Mouse (Mus musculus) spleen, postnatal 10 days (tissue): Measurements from ENCODE around the gene Selenof.
"Not testable (repeated sequence)": the region's sequence is repeated elsewhere in the genome, so short reads cannot be mapped to it uniquely, and the experiment has no call there.

Experiments
- DNase-seq, 2 experiments: peaks; one replicate each; pipeline ENCODE4 v3.0.0; 2021 to 2022; ENCODE audit warnings: low spot score in 2 of 2

Selenof gene

DNA sequence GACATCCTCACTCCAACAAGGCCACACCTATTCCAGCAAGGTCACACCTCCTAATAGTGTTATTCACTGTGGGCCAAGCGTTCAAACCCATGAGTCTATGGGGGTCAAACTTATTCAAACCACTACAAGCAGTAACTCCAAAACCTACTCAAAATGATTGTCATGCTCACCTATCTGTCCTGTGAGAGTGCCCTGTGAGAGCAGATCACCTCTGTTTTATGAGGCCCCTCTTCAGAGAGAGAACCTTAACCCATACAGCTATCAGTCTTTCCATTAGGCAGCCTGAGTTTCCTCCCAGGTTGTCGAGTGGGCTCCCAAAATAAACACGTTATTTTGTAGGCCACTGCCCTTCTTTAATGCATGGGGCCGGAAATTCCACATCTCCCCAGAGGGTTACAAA lies 32.3 kb downstream of the Selenof start:
- no peak for DNase-seq

DNA sequence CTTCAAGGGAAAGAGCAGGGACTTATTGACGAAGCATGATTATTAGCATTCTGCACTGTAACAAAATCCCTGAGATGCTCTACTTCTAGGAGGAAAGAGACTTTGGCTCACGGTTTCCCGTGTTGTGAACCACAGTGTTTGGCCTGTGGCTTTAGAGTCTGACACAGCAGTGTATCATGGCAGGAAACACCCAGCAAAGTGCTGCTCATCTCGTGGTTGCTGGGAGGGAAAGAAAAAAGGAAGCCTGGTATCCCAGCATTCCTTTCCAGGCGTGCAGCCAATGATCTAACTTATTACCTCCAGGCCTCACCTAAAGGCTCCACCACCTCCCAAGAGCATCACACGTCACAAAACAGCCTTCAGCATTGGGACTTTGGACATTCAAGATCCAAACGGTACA lies 32.7 kb downstream of the Selenof start:
- DNase-seq = no peak

DNA sequence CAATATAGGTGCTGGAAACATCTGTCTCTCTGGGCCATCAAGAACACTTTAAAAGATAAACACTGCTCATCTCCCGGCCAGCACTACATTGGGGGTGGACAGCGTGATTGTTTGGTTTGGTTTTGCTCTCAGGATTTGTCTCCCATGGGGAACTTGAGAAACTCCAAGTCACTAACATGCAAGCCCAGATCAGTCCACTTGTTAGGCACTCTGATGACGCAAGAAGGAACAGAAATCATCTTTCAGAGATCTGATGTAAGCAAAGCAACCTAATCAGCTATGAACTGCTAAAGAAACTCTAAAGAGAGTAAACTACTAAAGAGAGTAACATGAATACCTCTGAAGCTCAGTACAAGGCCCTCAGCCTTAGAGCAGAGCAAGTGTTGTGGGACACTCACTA lies 33.5 kb downstream of the Selenof start:
- DNase-seq = no peak

DNA sequence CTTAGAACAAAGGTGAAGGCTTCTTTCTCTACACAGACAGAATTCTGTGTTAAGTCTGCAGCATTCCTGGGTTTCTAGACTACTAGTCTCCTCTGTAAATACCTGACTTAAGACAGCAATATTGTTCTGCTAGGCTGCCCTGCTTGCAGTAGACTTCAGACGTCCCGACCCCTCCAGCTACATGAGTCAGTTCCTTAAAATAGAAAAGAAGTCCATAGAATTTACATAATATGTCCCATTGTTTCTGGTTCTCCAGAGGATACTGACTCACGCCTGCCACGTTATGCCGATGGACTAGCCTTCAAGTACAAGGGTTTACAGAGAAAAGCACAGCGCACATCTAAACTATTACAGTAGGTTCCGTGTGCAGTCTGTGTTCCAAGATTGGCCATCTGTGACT lies 34.1 kb downstream of the Selenof start:
- DNase-seq = no peak

DNA sequence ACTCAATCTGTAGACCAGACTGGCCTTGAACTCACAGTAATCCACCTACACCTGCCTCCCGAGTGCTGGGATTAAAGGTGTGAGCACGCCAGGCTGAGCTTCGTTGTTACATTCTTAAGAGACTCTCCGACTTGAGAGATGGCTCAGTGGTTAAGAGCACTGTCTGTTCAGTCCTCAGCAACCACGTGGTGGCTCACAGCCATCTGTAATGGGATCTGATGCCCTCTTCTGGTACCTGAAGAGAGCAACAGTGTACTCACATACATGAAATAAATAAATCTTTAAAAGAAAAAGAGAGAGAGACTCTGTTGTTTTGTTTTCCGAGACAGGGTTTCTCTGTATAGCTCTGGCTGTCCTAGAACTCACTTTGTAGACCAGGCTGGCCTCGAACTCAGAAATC lies 35.7 kb downstream of the Selenof start:
- DNase-seq = not testable (repeated sequence)

DNA sequence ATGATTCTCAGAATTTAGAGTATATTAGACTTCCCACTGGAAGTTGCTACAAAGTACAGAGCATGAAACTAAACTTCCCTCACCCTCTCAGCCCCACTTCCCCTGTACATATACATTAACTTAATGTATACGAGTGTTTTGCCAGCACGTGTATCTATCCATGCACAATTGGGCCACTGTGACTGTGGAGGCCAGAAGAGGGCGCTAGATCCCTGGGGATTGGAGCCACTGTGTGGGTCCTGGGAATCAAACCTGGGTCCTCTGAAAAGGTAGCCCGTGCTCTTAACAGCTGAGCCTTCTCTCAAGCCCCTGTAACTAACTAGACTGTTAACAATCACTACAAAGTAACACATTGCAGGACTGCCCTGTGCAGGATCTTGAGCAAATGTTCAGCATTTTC lies 36.3 kb downstream of the Selenof start:
- DNase-seq = peak in 1 of 2 experiments; percentile 58

DNA sequence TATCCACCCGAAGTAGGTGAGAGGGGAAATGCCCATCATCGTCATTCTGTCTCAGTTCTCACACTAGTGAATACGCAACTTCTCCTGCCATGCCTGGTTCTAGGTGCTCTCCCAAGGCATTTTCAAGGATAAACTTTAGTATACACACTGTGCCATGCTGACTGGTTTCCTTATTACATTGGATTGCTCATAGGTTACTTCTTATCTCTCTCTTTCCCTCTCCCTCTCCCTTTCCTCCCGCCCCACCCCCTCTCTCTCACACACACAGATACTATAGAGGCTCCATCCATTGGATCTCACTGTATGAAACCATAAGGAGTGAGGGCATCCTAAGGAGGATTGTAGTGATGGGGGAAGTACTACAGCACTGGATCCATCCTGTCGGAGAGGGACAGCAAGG lies 38.0 kb downstream of the Selenof start:
- DNase-seq = no peak

DNA sequence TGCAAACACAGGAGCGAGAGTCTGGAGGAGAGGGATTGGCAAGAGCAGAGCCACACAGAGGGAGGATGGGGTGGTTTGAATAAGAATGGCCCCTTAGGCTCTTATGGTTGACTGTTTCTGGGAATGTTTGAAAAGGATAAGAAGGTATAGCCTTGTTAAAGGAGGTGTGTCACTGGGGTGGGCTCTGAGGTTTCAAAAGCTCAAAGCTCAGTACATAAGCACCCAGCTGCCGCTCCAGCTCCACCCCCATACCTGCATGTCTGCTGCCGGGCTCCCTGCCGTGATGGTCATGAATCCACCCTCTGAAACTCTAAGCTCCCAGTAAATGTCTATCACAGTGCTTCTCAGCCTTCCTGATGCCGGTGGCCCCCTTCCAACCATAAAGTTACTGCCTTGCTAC lies 40.7 kb downstream of the Selenof start:
- no peak for DNase-seq

DNA sequence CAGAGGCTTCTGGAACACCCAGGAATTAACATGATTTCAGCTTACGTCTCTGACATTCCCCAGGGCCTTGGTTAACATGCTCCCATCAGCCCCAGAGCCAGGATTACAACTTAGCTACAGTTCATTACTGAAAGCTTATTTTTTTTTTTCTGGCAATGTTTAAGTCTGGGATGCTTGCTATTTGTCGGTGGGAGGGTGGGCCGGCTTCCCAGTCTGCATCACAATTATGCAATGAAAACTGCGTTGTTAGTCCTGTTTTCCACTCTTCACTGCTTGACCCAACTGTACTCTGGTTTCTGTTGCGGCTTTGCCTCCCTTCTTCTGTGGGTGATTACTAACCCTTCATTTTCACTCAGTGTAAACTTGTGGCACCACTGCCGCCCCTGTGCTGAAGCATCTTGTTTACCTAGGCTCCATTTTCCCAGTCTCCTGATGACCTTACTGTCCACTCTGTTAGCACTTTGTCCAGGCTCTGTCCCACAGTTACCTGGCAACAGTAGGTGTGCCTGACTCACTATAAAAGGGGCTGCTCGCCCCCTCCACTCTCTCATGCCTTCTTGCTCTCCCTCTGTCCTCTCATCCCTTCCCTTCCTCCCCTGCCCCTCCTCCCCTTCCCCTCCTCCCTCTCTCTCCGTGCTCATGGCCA lies 41.6 kb downstream of the Selenof start:
- DNase-seq = no peak

DNA sequence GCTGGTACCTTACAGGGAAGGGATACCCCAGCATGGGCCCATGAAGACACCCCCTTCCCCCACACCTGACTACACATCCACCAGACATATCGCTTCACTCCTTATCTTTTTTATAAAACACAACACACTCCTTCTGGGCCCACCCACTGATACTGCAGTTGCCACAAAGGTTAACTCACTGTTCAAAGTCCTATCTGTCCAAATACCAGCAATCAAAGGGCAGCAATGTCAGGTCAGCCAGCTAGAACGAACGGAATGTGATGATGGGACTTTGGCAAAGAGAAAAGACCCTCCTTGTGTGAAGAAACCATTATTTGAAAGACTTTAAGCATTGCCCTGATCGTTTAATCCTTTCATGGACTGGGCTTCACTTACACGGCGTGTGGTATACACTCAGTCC lies 42.3 kb downstream of the Selenof start:
- DNase-seq = no peak

DNA sequence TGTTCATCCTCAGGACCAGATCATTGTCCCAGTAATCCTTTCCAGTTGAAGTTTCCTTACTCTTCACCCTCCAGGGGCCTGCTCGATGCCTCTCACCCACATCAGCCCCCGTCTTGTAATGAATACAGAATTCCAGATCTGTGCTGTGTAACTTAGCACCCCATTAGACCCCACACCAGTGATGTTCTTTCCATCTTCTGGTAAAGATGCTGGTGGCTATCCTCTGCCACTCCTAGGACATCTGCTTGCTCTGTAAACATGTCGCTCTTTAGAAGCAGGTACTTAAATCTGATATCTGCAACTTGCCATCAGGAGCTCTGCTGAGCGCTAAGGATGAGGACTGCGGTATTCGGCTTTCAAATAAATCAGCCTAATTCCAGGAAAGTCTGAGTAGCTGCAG lies 44.2 kb downstream of the Selenof start:
- DNase-seq = no peak

DNA sequence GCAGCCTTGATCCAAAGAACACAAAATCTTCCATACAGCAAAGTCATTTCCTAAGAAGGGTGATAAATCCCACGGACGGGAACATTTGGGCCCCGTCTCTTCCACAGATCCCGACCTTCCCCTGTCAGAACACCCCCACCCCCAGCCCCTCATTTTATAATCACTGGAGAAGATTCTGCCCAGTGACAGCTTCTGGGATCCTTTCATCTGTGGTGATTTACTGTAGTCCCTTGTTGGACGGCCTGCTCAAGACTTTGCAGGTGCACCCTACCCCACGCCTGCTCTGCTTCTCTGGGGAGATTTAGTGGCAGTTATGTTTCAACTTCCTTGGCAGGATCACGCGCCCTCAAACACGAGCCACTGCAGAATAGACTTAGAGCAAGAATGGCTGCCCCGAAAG lies 44.6 kb downstream of the Selenof start:
- DNase-seq = no peak

DNA sequence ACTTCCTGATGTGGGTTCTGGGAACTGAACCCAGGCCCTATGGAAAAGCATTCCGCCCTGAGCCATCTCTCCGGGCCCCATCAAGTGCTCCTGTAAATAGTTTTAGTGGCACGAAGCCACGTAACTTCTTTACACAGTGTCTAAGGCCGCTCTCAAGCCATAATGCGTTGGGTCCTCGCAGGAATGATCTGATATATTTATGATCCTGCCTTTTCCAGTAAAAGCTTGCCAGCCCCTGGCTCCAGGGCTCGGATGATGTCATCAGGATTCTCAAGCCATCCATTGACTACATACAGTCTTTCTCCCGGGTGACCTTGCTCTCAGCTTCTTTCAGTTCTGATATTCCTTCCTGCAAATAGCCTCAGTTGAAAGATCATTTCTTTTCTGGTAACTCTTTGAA lies 45.4 kb downstream of the Selenof start:
- DNase-seq = no peak

DNA sequence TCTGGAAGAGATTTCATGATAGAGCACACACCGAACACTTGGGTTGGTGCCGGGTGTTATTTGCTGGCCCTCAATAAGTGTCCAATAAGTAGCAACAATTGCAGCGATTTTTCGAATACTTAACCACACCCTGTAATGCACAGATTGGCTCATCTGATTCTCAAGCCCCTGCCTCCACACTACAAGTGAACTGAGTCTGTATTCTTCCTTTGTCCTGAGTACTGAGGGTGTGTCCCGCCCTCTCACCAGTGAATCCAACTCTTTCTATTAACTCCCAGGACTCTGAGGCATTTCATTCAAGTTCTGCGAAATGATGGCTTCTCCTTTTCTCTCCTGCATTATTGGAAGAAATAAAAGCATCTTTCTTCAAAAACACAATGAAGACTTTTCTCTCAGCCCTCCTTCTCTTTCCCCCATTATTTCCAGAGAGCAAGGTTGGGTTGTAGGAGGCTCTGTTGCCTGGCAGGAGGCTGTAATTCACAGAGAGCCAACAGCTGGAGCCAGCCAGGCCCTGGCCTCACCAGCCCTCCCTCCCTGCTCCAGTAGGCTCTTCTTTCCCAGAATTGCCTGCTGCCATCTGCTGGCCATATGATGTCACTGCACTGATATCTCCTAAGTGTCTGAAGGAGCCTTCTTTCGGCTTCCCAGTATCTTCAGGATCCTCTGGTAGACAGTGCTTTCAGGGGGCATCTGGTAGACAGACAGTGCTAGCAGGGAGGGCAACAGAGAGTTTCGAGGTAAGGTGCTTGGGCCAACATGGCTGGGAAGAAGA lies 46.7 kb downstream of the Selenof start:
- DNase-seq = peak; percentile 78 to 87

DNA sequence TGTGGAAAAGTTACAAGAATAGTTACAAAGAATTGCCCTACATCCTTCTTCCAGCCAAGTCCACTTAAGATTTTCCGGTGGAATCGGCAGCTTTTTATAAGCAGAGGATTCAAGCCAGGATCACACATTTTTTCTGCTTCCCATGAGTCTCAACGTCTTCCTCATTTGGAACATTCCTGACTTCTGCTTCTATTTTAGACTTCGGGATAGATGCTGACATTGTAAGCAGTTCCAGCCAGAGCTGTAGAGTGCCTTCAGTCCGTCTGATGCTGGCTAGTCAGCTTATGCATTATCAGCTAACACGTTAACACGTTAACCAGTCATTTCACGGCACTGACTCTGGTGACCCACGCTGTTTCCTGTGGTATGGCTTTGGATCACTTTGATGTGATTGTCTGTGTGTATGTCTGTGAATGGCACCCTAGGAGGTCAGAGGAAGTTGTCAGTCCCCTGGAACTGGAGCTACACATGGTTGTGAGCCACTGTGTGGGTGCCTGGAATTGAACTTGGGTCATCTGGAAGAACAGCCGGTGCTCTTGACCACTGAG lies 47.6 kb downstream of the Selenof start:
- no peak for DNase-seq

DNA sequence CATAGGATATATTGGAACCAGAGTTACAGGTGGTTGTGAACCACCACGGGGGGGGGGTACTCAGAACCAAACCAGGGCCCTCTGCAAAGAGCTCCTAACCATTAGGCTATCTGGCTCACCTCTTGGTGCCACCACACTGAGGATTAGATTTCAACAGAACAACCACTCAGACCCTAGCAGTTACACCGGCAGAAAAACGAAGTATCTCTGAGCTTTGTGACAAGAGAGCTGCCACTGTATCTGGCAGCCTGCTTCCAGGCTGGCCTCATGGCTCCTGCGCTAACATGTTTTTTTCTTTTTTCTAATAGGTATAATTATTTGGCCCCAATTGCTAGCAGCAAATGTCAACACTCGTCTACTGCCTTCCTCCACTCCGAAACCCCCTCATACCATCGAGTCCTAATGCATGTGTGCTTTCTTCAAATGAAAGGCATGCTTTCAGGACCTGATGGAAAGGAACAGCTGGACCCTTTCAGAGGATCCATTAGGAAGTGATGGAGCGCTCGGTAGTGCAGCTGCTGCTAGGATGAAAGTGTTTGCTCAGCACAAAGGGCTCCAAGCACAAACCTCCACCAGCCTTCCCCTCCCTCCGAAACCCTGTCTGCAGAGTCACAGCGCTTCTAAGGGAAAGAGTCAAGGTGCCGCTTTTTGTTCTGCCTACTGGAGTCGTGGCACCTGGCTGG lies 53.0 kb downstream of the Selenof start:
- no peak for DNase-seq

DNA sequence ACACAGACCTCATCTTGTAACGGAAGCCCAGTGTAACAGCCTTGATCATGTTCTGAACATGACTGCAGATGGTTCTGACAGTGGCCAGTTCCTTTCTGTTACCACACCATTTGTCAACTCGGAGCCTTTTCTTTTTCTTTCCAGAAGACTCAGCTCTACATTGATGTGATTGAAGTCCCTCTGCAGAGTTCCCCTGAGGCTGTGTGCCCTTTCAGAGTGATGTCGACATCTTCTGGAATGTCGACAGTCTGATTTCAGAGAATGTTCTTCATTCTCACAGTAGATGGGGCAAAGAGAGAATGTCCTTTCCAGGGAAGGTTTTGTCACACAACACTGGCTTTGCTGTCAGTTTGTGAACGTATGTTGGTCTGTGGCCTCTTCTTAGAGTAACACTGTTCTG lies 55.6 kb downstream of the Selenof start:
- no peak for DNase-seq

DNA sequence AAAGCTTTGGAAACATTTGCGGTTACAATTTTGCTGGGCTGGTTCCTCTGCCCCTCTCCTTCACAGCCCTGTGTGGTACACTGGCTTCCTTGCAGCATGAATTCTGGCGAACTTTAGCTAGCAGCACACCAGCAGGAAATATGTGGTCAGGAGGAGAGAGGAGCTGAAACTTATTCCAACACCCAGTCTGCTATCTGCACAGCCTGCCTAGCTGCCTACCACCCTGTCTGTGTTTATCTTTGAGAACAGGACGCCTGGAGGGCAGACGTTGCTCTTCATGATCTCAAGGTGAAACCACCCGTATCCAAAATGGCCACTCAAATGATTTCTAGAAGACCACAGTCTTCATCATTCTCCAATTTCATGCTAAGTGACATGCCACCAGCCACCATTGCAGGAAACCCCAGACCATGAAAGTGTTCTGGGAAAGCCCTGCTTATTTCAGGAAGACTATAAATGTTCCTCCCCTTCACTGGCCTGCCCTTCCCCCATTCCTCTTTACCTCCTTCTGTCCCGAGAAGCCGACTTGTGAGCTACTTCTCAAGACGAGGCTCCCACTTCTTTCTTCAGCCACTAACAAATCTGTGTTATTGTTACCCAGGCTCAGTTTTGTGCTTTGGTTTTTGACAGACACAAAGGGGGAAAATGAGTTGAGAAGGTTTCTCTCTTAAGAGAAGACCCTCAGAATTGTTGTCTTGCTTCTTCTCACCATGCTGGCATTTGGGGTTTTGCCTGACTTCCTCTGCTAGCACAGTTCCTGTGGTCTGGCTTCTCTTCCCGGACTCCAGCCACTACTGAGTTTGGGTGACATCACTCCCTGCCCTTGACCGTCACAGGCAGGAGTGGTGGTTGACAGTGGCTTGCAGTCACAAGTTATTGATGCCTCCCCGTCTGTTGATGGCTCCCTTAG lies 58.2 kb downstream of the Selenof start:
- peak; percentile 69 to 73 for DNase-seq

DNA sequence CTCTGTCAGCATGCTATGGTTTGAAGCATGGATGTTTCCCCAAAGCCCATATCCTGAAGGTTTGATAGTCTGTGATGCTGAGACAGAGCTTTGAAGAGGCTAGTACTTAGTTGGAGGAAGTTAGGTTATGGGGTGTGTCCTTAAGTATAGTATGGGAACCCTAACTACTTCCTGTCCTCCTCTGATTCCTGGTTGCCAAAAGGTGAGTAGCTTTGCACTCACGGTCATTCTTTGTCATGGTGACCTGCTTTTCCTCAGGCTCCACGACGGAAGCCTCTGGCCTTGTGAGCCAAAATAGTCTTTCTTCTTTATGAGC lies 58.8 kb downstream of the Selenof start:
- no peak for DNase-seq

DNA sequence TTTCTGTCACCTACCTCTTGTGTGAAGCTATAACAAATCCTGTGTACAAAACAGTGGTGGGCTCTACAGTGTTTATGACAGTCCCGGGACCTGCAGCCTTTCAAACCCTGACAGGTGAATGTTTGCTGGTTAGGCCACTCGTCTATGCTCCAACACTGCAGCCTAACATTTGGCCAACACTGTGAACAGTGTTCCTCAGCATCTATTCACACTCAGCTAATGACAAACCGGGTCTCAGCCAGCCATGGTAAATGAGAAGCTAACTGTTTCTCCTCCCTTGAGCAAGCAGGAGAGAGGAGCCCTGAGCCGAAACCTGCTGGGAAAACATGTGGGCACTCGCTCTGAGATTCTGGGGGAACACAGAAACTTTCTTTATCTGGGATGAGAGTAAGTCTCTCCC lies 65.1 kb downstream of the Selenof start:
- DNase-seq = no peak

DNA sequence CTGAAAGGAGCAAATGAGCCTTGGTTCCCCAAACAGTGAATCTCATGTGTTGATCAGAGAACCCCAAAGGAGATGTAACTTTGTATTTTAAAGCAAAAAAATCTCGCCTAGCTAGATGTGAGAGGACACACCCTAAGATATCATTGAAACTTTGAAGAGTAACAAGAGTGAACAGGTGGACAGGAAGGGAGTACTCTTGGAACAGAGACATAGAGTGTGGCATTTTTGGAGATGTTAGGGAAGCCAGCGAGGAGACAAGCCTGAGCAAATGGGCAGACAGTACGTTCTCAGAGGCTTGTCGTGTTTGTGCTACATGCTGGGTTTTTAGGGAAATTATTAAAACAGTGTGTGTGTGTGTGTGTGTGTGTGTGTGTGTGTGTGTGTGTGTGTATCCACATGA lies 68.0 kb downstream of the Selenof start:
- no peak for DNase-seq

DNA sequence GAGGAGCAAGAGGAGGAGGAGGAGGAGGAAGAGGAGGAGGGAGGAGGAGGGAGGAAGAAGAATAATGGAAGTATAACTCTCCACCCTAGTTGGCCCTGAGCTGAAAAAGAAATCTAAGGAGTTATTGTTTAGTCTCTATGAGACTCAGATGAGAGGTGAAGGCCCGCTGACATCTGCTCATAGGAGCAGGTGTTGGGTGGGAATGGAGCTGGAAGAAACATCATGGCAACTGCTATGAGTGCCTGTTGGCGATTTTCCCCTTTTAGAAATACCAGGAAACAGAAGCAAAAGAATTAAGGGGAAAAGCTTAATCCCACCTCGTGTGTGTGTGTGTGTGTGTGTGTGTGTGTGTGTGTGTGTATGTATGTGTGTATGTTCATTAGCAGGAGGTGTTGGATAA lies 69.3 kb downstream of the Selenof start:
- no peak for DNase-seq
